Mouse (Mus musculus): Measurements from ENCODE around the gene Cstb.

DNA sequence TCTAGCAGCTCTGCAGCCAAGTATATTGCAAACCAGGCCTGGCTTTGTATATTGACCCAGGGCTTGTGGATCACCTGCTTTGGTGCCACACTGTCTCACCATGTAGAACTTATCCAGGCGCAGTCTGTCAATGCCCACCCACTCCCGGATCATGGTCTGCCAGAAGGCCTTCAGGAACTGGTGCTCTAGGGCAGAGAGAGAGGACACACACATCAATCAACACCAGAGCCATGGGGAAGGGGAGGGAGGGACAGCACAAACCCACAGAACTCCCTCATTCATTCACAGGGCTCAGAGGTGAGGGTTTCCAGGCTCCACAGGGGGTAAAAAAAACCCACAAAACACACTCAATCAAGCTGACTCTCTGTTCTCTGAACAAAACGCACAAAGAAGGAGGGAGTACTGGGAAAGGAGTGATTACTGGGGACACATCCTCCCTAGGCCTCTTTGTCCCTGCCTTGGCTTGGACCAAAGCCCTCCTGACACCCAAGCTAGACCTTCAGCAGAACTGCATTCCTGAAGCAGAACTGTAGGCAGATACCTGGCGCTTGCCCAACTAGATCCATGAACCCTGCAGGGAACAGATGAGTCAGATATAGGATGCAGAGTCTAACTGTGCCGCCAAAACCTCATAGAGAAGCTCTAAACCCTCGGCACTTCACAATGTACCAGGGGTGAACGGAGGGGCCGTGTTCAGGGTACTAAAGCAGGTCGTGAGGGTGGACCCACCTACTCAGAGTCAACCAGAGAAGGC lies 16.3 kb upstream of the Cstb start:
- no peak for TF ChIP-seq EP300 (optimal IDR thresholded peaks at IDR 0.05)
- TF ChIP-seq CTCF (IDR thresholded peaks at IDR 0.05; ENCODE audit: low read depth): no peak

Data from stomach, postnatal 0 days (tissue).